11 mouse cellular contexts compared by ENCODE assay signal in the genomic region with DNA sequence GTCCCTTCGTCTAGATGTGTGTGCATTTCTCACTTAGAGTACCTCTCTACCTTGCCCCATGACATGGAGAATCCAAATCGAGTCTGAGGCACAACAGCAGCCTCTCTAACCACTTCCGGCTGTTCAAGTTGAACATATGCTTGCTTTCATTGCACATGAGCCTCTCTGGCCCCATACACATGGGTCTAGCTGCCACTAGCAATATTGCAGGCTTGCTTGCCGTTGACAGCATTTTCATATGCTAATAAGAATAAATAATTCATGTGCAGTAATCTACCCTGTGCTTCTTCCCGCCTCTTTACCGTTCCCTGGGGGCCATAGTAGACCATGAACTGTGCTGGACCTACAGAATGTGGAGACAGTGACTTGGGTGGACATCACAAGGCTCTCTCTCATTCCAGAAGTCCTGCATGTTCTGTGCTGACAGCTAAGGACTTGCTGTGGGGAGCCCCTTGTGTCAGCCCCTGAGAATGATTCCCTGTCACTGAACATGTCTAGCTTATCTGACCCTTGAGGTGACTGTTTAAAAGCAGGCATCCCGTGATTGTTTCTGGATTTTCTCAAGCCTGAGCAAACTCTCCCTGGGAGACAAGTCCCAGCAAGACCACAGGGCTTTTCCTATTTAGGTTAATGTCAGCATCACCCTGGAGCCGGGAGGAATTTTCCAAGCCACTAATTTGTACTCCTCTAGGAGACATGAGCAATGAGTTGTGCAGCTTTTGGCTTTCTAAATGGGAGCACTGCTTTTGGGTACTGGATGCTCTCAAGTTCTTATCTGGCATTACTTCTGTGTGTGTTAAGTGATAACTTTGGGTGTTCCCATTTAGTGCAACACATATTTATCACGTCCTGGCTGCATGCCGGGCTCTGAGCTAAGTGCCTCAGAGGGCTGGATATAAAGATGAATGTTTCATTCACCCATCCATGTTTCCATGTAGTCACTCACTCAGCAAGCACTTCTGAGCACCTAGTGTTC.
DNase-seq lines count a peak whose midpoint lies in the region; ATAC-seq and TF ChIP-seq lines count a peak whose summit lies in the region.
"Had no signal": no experiment of that assay in that cellular context is flagged by ENCODE, and none has a peak within 500 bp of the region (broad histone marks: within the 10 kb centered on the region; RNA-seq: fewer than 3 reads in every experiment).

No protein-coding gene starts in this region.

- intact Hi-C loops in gastrocnemius, adult 2 months (cut with DNase I) = no loop called here
- intact Hi-C loops in heart, postnatal 14 days (cut with DNase I) = no loop called here

- no peak overlapping the region for H3K27ac ChIP-seq in gastrocnemius, adult 2 months
- H3K27ac ChIP-seq in stomach, embryonic 15.5 days = no peak overlapping the region
- H3K27ac ChIP-seq in stomach, postnatal 0 days (replicated peaks) = no peak overlapping the region
- H3K27ac ChIP-seq in intestine, embryonic 16.5 days (ENCODE audit: low read length) = no peak overlapping the region
- H3K27ac ChIP-seq in kidney, embryonic 16.5 days (ENCODE audit: low read length) = no peak overlapping the region

- no peak for TF ChIP-seq CTCF in gastrocnemius, adult 2 months (IDR thresholded peaks at IDR 0.05)
- no peak for TF ChIP-seq CTCF in stomach, postnatal 0 days (IDR thresholded peaks at IDR 0.05; ENCODE audit: low read depth)

- no peak overlapping the region for H3K4me2 ChIP-seq in stomach, embryonic 15.5 days
- H3K4me2 ChIP-seq in stomach, postnatal 0 days (replicated peaks; ENCODE audit: low read depth) = no peak overlapping the region
- no peak overlapping the region for H3K4me2 ChIP-seq in intestine, embryonic 16.5 days (ENCODE audit: low read depth, low read length)
- H3K4me2 ChIP-seq in kidney, embryonic 16.5 days (replicated peaks; ENCODE audit: low read depth, low read length) = no peak overlapping the region

- ATAC-seq in stomach, embryonic 15.5 days (ENCODE audit: insufficient read depth, low FRiP score, low read depth) = peak; percentile 22; the same call in 1 of the 2 replicates
- no peak for ATAC-seq in stomach, postnatal 0 days (ENCODE audit: low FRiP score, low TSS enrichment)
- no peak for ATAC-seq in intestine, embryonic 16.5 days
- no peak for ATAC-seq in kidney, embryonic 16.5 days (ENCODE audit: low FRiP score, low TSS enrichment)
- ATAC-seq: Patski had no signal

- no peaks in the 10 kb centered on the region for H3K36me3 ChIP-seq in stomach, embryonic 15.5 days
- H3K36me3 ChIP-seq in stomach, postnatal 0 days (ENCODE audit: control insufficient read depth, insufficient read depth, low read length) = no peaks in the 10 kb centered on the region
- no peaks in the 10 kb centered on the region for H3K36me3 ChIP-seq in intestine, embryonic 16.5 days (ENCODE audit: control insufficient read depth, insufficient read depth, low read length)
- no peaks in the 10 kb centered on the region for H3K36me3 ChIP-seq in kidney, embryonic 16.5 days (ENCODE audit: insufficient read depth, low read length)

- peak; percentile 45 for DNase-seq in gastrocnemius, adult 2 months
- DNase-seq in gastrocnemius, adult 8-10 months (ENCODE audit: low spot score in 2 of 2) = no peak
- no peak for DNase-seq in stomach, postnatal 0 days (ENCODE audit: low spot score)
- DNase-seq in heart, postnatal 14 days = peak; percentile 9 to 11
- DNase-seq in ovary, postnatal 10 days (ENCODE audit: low spot score) = no peak
- DNase-seq: B cell, adult 2 months; kidney, adult 18-20 months had no signal

- H3K27me3 ChIP-seq in stomach, embryonic 15.5 days (replicated peaks) = no peaks in the 10 kb centered on the region
- no peaks in the 10 kb centered on the region for H3K27me3 ChIP-seq in stomach, postnatal 0 days (ENCODE audit: control insufficient read depth, insufficient read depth, low read length)
- no peaks in the 10 kb centered on the region for H3K27me3 ChIP-seq in intestine, embryonic 16.5 days (replicated peaks; ENCODE audit: control insufficient read depth, insufficient read depth, low read length)
- no peaks in the 10 kb centered on the region for H3K27me3 ChIP-seq in kidney, embryonic 16.5 days (ENCODE audit: insufficient read depth, low read length)
- H3K27me3 ChIP-seq: Patski had no signal

- no peaks in the 10 kb centered on the region for H3K4me1 ChIP-seq in stomach, embryonic 15.5 days
- H3K4me1 ChIP-seq in stomach, postnatal 0 days (replicated peaks; ENCODE audit: control insufficient read depth, insufficient read depth) = no peaks in the 10 kb centered on the region
- H3K4me1 ChIP-seq in intestine, embryonic 16.5 days (ENCODE audit: control insufficient read depth, insufficient read depth, low read length) = no peaks in the 10 kb centered on the region
- no peaks in the 10 kb centered on the region for H3K4me1 ChIP-seq in kidney, embryonic 16.5 days (ENCODE audit: insufficient read depth, low read length)

- no peak for TF ChIP-seq EP300 in stomach, postnatal 0 days (optimal IDR thresholded peaks at IDR 0.05)

- H3K9ac ChIP-seq in stomach, embryonic 15.5 days = no peak overlapping the region
- no peak overlapping the region for H3K9ac ChIP-seq in stomach, postnatal 0 days (ENCODE audit: low read length)
- H3K9ac ChIP-seq in intestine, embryonic 16.5 days (ENCODE audit: low read depth, low read length) = no peak overlapping the region
- H3K9ac ChIP-seq in kidney, embryonic 16.5 days (replicated peaks; ENCODE audit: low read length) = no peak overlapping the region

- 50% methylated on average over 10 of the region's 10 CpGs for WGBS in stomach, embryonic 15.5 days
- 44% methylated on average over 10 of the region's 10 CpGs for WGBS in stomach, postnatal 0 days
- 40% methylated on average over 10 of the region's 10 CpGs for WGBS in intestine, embryonic 16.5 days
- 72% methylated on average over 10 of the region's 10 CpGs for WGBS in kidney, embryonic 16.5 days

- H3K9me3 ChIP-seq in stomach, embryonic 15.5 days = no peaks in the 10 kb centered on the region
- no peaks in the 10 kb centered on the region for H3K9me3 ChIP-seq in stomach, postnatal 0 days (ENCODE audit: control insufficient read depth, low read length)
- no peaks in the 10 kb centered on the region for H3K9me3 ChIP-seq in intestine, embryonic 16.5 days (ENCODE audit: control insufficient read depth, low read length)
- no peaks in the 10 kb centered on the region for H3K9me3 ChIP-seq in kidney, embryonic 16.5 days (ENCODE audit: low read length)

- H3K4me3 ChIP-seq in gastrocnemius, adult 2 months = no peak overlapping the region
- no peak overlapping the region for H3K4me3 ChIP-seq in stomach, embryonic 15.5 days (replicated peaks)
- no peak overlapping the region for H3K4me3 ChIP-seq in stomach, postnatal 0 days (ENCODE audit: low read depth, low read length)
- no peak overlapping the region for H3K4me3 ChIP-seq in intestine, embryonic 16.5 days (ENCODE audit: low read length)
- no peak overlapping the region for H3K4me3 ChIP-seq in kidney, embryonic 16.5 days (ENCODE audit: low read length)

Comparison
In these comparisons a context has a peak if more than half of its experiments do, and no peak if none do; other contexts are left out.
1. DNase-seq: peak in gastrocnemius, adult 2 months (single experiment) and heart, postnatal 14 days (2 of 2); none in gastrocnemius, adult 8-10 months (0 of 2), stomach, postnatal 0 days (single experiment) and ovary, postnatal 10 days (single experiment).